Comparison of ENCODE assay signal across 15 mouse cellular contexts in the genomic region with DNA sequence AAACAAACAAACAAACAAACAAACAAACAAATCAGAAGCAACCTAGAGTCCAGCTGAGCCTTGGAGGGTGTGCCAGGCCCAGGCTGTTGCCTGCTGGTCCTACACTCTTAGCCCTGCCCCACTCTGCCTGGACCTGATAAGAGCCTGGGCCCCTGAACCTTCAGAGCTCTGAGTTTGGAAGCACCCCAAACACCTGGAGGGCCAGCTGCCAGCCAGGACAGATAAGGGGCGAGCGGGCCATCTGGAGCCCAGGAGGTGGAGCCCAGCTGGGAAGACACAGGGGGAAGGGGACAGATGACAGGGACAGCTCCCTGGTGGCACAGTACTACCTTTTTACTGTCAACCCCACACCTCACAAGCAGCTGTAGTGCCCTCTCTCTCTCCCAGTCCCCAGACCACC. TPM values are rescaled to one million over a fixed set of nuclear protein-coding genes. Genes with fewer than 3 reads are reported as not detected.
DNase-seq lines count a peak whose midpoint lies in the region; ATAC-seq and TF ChIP-seq lines count a peak whose summit lies in the region.
"Had no signal": no experiment of that assay in that cellular context is flagged by ENCODE, and none has a peak within 500 bp of the region (broad histone marks: within the 10 kb centered on the region; RNA-seq: fewer than 3 reads in every experiment).

No protein-coding gene starts in this region.

- peak; percentile 70; the same call in 1 of the 2 replicates for ATAC-seq in lung, embryonic 14.5 days (ENCODE audit: insufficient read depth)
- peak; percentile 50; the same call in 1 of the 2 replicates for ATAC-seq in common myeloid progenitor, adult 5-6 weeks (replicated peaks; ENCODE audit: low read depth, poor library complexity, severe bottlenecking)
- ATAC-seq in liver, embryonic 12.5 days = peak; percentile 85
- ATAC-seq: activated CD4-positive, CD25-positive, alpha-beta regulatory T cell, adult 4 months; forebrain, embryonic 14.5 days had no signal

- H3K9me3 ChIP-seq in lung, embryonic 14.5 days (ENCODE audit: low read depth, low read length) = no peaks in the 10 kb centered on the region
- no peaks in the 10 kb centered on the region for H3K9me3 ChIP-seq in liver, embryonic 12.5 days (replicated peaks)
- H3K9me3 ChIP-seq: neural tube, embryonic 13.5 days had no signal

- H3K4me1 ChIP-seq in lung, embryonic 14.5 days (ENCODE audit: insufficient read depth) = no peaks in the 10 kb centered on the region
- H3K4me1 ChIP-seq in liver, embryonic 12.5 days = peaks cover 80% of the 10 kb centered on the region
- H3K4me1 ChIP-seq: neural tube, embryonic 13.5 days had no signal

- no peak overlapping the region; the same call in 1 of the 2 replicates for H3K4me3 ChIP-seq in lung, embryonic 14.5 days (ENCODE audit: low read depth, low read length)
- peak overlapping the region; percentile 83 for H3K4me3 ChIP-seq in liver, embryonic 12.5 days
- H3K4me3 ChIP-seq: neural tube, embryonic 13.5 days had no signal

- H3K27me3 ChIP-seq in lung, embryonic 14.5 days (ENCODE audit: insufficient read depth, low read length) = no peaks in the 10 kb centered on the region
- H3K27me3 ChIP-seq in liver, embryonic 12.5 days (replicated peaks) = peaks cover 39% of the 10 kb centered on the region

- peak overlapping the region; percentile 19; the same call in 1 of the 2 replicates for H3K9ac ChIP-seq in lung, embryonic 14.5 days
- H3K9ac ChIP-seq in liver, embryonic 12.5 days = peak overlapping the region; percentile 98
- H3K9ac ChIP-seq: neural tube, embryonic 13.5 days had no signal

- TF ChIP-seq CTCF in lung, embryonic 14.5 days (IDR thresholded peaks at IDR 0.05; ENCODE audit: low read depth) = no peak

- no peaks in the 10 kb centered on the region for H3K36me3 ChIP-seq in lung, embryonic 14.5 days (ENCODE audit: insufficient read depth)
- peaks cover 54% of the 10 kb centered on the region for H3K36me3 ChIP-seq in liver, embryonic 12.5 days
- H3K36me3 ChIP-seq: neural tube, embryonic 13.5 days had no signal

- no peak overlapping the region for H3K4me2 ChIP-seq in lung, embryonic 14.5 days
- peak overlapping the region; percentile 75 for H3K4me2 ChIP-seq in liver, embryonic 12.5 days
- H3K4me2 ChIP-seq: neural tube, embryonic 13.5 days had no signal

- WGBS in lung, embryonic 14.5 days = 39% methylated on average over 2 of the region's 2 CpGs
- 25% methylated on average over 2 of the region's 2 CpGs for WGBS in liver, embryonic 12.5 days (ENCODE audit: insufficient replicate concordance)

- H3K27ac ChIP-seq in lung, embryonic 14.5 days (ENCODE audit: low read depth) = no peak overlapping the region
- H3K27ac ChIP-seq in liver, embryonic 12.5 days = peak overlapping the region; percentile 98
- H3K27ac ChIP-seq: neural tube, embryonic 13.5 days had no signal

- DNase-seq in lung, embryonic 14.5 days = no peak
- no peak for DNase-seq in lung, postnatal 10 days
- DNase-seq in spleen, postnatal 4 days (ENCODE audit: low spot score in 2 of 2) = peak; percentile 90 to 93
- no peak for DNase-seq in lung, postnatal 14 days
- DNase-seq in cerebellum, postnatal 25 days = no peak
- no peak for DNase-seq in adrenal gland, postnatal 25 days
- DNase-seq: embryo, embryonic 11 days; kidney, adult 9 months; right cerebral cortex, adult 18-20 months; thymus, postnatal 36 days had no signal

RNA-seq across cellular contexts. Expression of gene Slc4a1, which starts 2.4 kb away (rescaled TPM):
- polyA plus RNA-seq in lung, embryonic 14.5 days (2014; fragmentation: Nextera tagmentation; extraction: Ambion mirVana) = 6.0 and 6.9 TPM in 2 replicates
- total RNA-seq in common myeloid progenitor, adult 5-6 weeks (2017) = 0.78 and 2.9 TPM in 2 replicates
- polyA plus RNA-seq in liver, embryonic 12.5 days (2016; fragmentation: Nextera tagmentation; extraction: Ambion mirVana) = 913 and 972 TPM in 2 replicates
- total RNA-seq in adrenal gland, postnatal 25 days (2021) = 1.0 and 1.8 TPM in 2 replicates

RNA-seq across cellular contexts. Expression of gene Rundc3a, which starts 29.6 kb away (rescaled TPM):
- polyA plus RNA-seq in lung, embryonic 14.5 days (2014; fragmentation: Nextera tagmentation; extraction: Ambion mirVana) = 1.1 and 1.3 TPM in 2 replicates
- total RNA-seq in common myeloid progenitor, adult 5-6 weeks (2017) = 1.1 TPM in 1 of 2 replicates, not detected in the other
- 1.9 and 2.1 TPM in 2 replicates for polyA plus RNA-seq in liver, embryonic 12.5 days (2016; fragmentation: Nextera tagmentation; extraction: Ambion mirVana)
- 24.4 and 39.7 TPM in 2 replicates for total RNA-seq in adrenal gland, postnatal 25 days (2021)

RNA-seq across cellular contexts. Expression of gene Ubtf, which starts 44.1 kb away (rescaled TPM):
- polyA plus RNA-seq in lung, embryonic 14.5 days (2014; fragmentation: Nextera tagmentation; extraction: Ambion mirVana) = 86.0 and 93.8 TPM in 2 replicates
- total RNA-seq in common myeloid progenitor, adult 5-6 weeks (2017) = 173 and 184 TPM in 2 replicates
- 97.2 and 98.8 TPM in 2 replicates for polyA plus RNA-seq in liver, embryonic 12.5 days (2016; fragmentation: Nextera tagmentation; extraction: Ambion mirVana)
- total RNA-seq in adrenal gland, postnatal 25 days (2021) = 113 and 116 TPM in 2 replicates

RNA-seq across cellular contexts. Expression of gene Slc25a39, which starts 44.1 kb away (rescaled TPM):
- 223 and 244 TPM in 2 replicates for polyA plus RNA-seq in lung, embryonic 14.5 days (2014; fragmentation: Nextera tagmentation; extraction: Ambion mirVana)
- 24.6 and 35.4 TPM in 2 replicates for total RNA-seq in common myeloid progenitor, adult 5-6 weeks (2017)
- polyA plus RNA-seq in liver, embryonic 12.5 days (2016; fragmentation: Nextera tagmentation; extraction: Ambion mirVana) = 365 and 367 TPM in 2 replicates
- total RNA-seq in adrenal gland, postnatal 25 days (2021) = 439 and 629 TPM in 2 replicates

Comparison
In these comparisons a context has a peak if more than half of its experiments do, and no peak if none do; other contexts are left out.
1. DNase-seq: peak in spleen, postnatal 4 days (2 of 2); none in lung, embryonic 14.5 days (single experiment), lung, postnatal 10 days (single experiment), lung, postnatal 14 days (single experiment), cerebellum, postnatal 25 days (0 of 2) and adrenal gland, postnatal 25 days (single experiment).
2. RNA of gene Rundc3a, which starts 29.6 kb away (total RNA-seq): 24.4 to 39.7 TPM in adrenal gland, postnatal 25 days; 1.1 TPM in common myeloid progenitor, adult 5-6 weeks; every median in the first group is over 10 times any median in the second.
3. Peak in every context shown above with its lines, with median percentiles within 50 percentile points of each other: ATAC-seq.